Mouse (Mus musculus) liver, embryonic 11.5 days (tissue): ENCODE measurements around the gene Arl13a. TPM values are rescaled to one million over a fixed set of nuclear protein-coding genes. Genes with fewer than 3 reads are reported as not detected.

Source experiments
- ATAC-seq: fragments of 200-750 bp; cut with Nextera tagmentation; replicated peaks from 2 replicates; pipeline ENCODE4 v1.8.0; 2017; ENCODE audit warnings: moderate number of reproducible peaks, mild to moderate bottlenecking, moderate TSS enrichment, moderate library complexity; ENCODE audit not compliant: low FRiP score
- DNase-seq: peaks from one replicate; pipeline ENCODE4 v3.0.0-alpha.2; 2017; ENCODE audit warnings: low spot score
- H3K27ac ChIP-seq: fragments of 300-500 bp; sonication (generic); 2 replicates; pipeline ENCODE4 v1.5.1; 2014; ENCODE audit warnings: mild to moderate bottlenecking, low read depth, low read length, control low read depth
- H3K27me3 ChIP-seq: fragments of 300-500 bp; sonication (generic); replicated peaks from 2 replicates; pipeline ENCODE4 v1.6.1; 2014; ENCODE audit warnings: low read length, mixed read lengths; ENCODE audit not compliant: control insufficient read depth, insufficient read depth
- H3K36me3 ChIP-seq: fragments of 300-500 bp; sonication (generic); 2 replicates; pipeline ENCODE4 v1.6.1; 2014; ENCODE audit warnings: mild to moderate bottlenecking, low read length, moderate library complexity, mixed read lengths; ENCODE audit not compliant: control insufficient read depth, insufficient read depth
- H3K4me1 ChIP-seq: fragments of 300-500 bp; sonication (generic); replicated peaks from 2 replicates; pipeline ENCODE4 v1.6.1; 2014; ENCODE audit warnings: low read length, mixed read lengths; ENCODE audit not compliant: control insufficient read depth, insufficient read depth
- H3K4me2 ChIP-seq: fragments of 300-500 bp; sonication (generic); 2 replicates; pipeline ENCODE4 v1.6.1; 2014; ENCODE audit warnings: mild to moderate bottlenecking, control low read depth, moderate library complexity
- H3K4me3 ChIP-seq: fragments of 300-500 bp; sonication (generic); 2 replicates; pipeline ENCODE4 v1.5.1; 2014; ENCODE audit warnings: low read depth, low read length, control low read depth
- H3K9ac ChIP-seq: fragments of 300-500 bp; sonication (generic); 2 replicates; pipeline ENCODE4 v1.6.1; 2014; ENCODE audit warnings: low read depth, low read length, control low read depth
- H3K9me3 ChIP-seq: fragments of 300-500 bp; sonication (generic); 2 replicates; pipeline ENCODE4 v1.6.1; 2016; ENCODE audit warnings: low read length, inconsistent platforms, mixed read lengths; ENCODE audit not compliant: control insufficient read depth
- WGBS: fragments of 180-500 bp; shearing (Covaris S2); extraction: QIAGEN DNeasy Blood & Tissue Kit; methylation state at CpG from one replicate; pipeline ENCODE4 v1.1.7; 2014; 5-methylcytosine and 5-hydroxymethylcytosine counted together
- polyA plus RNA-seq: library from polyadenylated mRNA; unstranded; fragments of >200 nt; fragmentation: Nextera tagmentation; extraction: Ambion mirVana; gene quantifications from 2 replicates; pipeline ENCODE4 v1.2.1, GENCODE M21; 2014

Arl13a gene
- polyA plus RNA-seq, 1 experiment from 2014 or later = not detected

DNA sequence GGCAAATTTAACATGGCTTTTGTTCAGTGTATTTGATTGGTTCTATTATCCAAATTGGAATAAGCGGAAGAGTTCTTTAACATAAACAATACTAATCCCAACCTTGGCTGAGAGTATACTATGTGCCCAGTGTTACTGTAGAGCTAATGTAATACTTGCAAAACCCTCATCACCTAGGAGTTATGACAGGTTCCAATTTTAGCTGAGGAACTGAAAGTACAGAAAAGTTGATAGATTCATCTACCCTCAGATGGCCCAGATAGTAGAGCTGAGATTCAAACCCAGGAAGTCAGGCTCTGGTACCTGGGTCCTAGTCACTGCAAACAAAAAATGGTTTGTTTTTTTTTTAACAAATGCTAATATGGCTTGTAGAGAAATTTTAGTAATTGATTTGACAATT is 16.7 kb upstream of the Arl13a start:
- ATAC-seq (no peak), DNase-seq (no peak)
- H3K27me3 ChIP-seq = no peaks in the 10 kb centered on the region
- H3K9ac ChIP-seq = no peak overlapping the region
- H3K36me3 ChIP-seq = no peaks in the 10 kb centered on the region
- no peaks in the 10 kb centered on the region for H3K4me1 ChIP-seq
- H3K4me3 ChIP-seq = no peak overlapping the region
- 89% methylated on average over 1 of the region's 1 CpGs for WGBS
- no peak overlapping the region for H3K27ac ChIP-seq
- H3K9me3 ChIP-seq = no peaks in the 10 kb centered on the region
- H3K4me2 ChIP-seq = no peak overlapping the region

DNA sequence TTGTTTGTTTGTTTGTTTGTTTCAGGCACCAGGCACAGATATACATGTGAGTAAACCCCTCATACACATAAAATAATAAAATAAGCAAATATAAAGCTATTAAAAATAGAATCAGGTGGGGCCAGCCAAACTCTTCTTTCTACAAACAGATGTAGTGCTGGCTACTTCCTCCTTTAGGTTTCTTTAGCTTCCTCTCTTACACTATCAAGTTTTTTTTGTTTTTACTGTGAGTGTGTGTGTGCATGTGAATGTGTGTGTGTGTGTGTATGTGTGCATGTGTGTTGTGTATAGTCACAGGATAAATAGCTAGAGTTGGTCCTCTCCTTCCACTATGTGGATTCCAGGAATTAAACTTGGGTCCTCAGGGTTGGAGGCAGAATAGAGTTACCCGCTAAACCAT is 12.6 kb upstream of the Arl13a start:
- WGBS = 81% methylated on average over 1 of the region's 1 CpGs
- H3K4me1 ChIP-seq = no peaks in the 10 kb centered on the region
- no peak overlapping the region for H3K9ac ChIP-seq
- no peak overlapping the region for H3K27ac ChIP-seq
- H3K27me3 ChIP-seq = no peaks in the 10 kb centered on the region
- H3K4me3 ChIP-seq = no peak overlapping the region
- no peak overlapping the region for H3K4me2 ChIP-seq
- ATAC-seq (no peak), DNase-seq (no peak)
- H3K36me3 ChIP-seq = no peaks in the 10 kb centered on the region
- H3K9me3 ChIP-seq = no peaks in the 10 kb centered on the region

DNA sequence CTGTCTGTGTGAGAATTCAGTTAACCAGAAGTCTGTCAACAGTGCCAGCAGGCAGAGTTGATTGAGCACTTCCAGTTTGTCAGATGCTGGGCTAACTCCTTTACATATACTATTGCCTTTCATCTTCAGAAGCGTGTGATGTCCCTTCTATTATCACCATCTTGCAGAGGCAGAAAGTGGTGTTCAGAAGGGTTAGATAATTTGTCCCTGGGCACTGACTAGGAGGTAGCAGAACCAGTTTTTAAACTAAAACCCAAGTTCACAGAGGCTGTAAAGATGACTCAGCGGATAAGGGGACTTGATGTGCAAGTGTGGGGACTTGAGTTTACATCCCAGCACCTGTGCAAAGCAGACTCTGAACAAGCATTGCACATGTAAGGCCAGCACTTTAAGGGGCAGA is 21.2 kb downstream of the Arl13a start:
- WGBS = 64% methylated on average over 2 of the region's 2 CpGs
- Histone ChIP-seq H3K9ac (no peak overlapping the region), H3K4me3 (no peak overlapping the region), H3K27me3 (no peaks in the 10 kb centered on the region), H3K27ac (no peak overlapping the region), H3K4me2 (no peak overlapping the region), H3K9me3 (no peaks in the 10 kb centered on the region), H3K36me3 (no peaks in the 10 kb centered on the region), H3K4me1 (no peaks in the 10 kb centered on the region)
- ATAC-seq (peak; percentile 86), DNase-seq (no peak)

DNA sequence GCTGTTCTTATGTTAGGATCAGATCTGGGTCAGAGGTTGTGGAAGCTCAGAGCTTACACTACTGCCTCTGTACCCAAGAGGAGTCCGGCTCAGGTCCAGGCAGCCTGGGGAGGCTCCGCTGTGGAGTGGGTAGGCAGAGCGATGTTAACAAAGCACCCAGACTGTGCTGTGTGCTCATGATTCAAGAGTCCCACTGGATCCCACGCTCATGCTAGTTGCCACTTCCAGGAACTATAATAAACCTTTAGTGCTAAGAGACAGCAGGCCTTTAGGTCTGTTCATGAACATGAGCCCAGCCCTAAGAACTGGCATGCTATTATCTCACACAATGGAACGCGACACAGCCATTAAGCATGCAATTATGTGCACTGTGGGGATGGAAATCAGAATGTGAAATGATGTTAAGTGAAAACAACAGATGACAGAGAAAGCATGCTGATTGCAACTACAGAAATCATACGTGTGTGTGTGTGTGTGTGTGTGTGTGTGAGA is 23.9 kb downstream of the Arl13a start:
- no peaks in the 10 kb centered on the region for H3K27me3 ChIP-seq
- no peak overlapping the region for H3K4me3 ChIP-seq
- H3K9ac ChIP-seq = no peak overlapping the region
- no peak overlapping the region for H3K27ac ChIP-seq
- no peaks in the 10 kb centered on the region for H3K9me3 ChIP-seq
- WGBS = 88% methylated on average over 7 of the region's 7 CpGs
- H3K4me1 ChIP-seq = no peaks in the 10 kb centered on the region
- H3K4me2 ChIP-seq = no peak overlapping the region
- no peak for DNase-seq
- ATAC-seq = no peak
- no peaks in the 10 kb centered on the region for H3K36me3 ChIP-seq

DNA sequence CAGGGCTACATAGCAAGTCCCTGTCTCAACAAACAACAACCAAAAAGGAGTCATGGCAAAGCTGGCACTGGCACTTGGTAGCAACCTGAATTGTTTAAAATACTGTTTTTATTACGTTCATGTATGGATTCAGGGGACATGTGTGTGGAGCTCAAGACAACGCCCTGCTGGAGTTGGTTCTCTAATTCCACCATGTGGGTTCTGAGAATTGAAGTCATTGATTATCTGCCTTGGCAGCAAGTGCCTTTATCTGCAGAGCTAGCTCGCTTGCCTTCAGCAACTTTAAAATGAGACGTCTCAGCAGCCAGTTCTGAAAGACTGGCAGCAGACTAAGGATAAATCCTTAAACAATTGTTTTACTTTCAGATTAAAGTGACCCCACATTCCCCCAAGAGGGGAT is 30.9 kb downstream of the Arl13a start:
- Histone ChIP-seq H3K36me3 (no peaks in the 10 kb centered on the region), H3K9me3 (no peaks in the 10 kb centered on the region), H3K27me3 (no peaks in the 10 kb centered on the region), H3K27ac (no peak overlapping the region), H3K4me2 (no peak overlapping the region), H3K9ac (no peak overlapping the region), H3K4me3 (no peak overlapping the region), H3K4me1 (no peaks in the 10 kb centered on the region)
- DNase-seq (no peak), ATAC-seq (peak; percentile 73)
- WGBS = 50% methylated on average over 4 of the region's 4 CpGs

DNA sequence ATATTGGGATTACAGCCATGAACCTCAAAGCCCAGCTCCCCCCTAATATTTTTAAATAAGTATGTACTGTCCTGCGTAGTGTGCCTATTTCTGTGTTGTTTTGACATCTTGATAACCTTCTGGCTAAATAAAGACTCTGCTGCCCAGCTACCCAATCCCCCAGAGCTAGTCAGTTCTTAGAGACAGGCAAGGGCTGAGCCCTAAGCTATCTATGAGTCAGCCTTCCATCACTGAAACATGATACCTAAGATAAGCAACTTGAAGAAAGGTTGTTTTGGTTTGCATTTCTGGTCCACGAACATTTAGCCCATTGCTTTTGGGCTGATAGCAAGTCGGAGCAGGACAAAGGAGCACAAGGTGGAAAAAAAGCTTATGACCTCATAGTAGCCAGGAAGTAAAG is 33.3 kb downstream of the Arl13a start:
- Histone ChIP-seq H3K4me2 (no peak overlapping the region), H3K9ac (no peak overlapping the region), H3K4me1 (no peaks in the 10 kb centered on the region), H3K9me3 (no peaks in the 10 kb centered on the region), H3K27ac (no peak overlapping the region), H3K36me3 (no peaks in the 10 kb centered on the region; the same call in 1 of the 2 replicates), H3K27me3 (no peaks in the 10 kb centered on the region), H3K4me3 (no peak overlapping the region)
- no peak for DNase-seq
- ATAC-seq = no peak
- 48% methylated on average over 3 of the region's 3 CpGs for WGBS

DNA sequence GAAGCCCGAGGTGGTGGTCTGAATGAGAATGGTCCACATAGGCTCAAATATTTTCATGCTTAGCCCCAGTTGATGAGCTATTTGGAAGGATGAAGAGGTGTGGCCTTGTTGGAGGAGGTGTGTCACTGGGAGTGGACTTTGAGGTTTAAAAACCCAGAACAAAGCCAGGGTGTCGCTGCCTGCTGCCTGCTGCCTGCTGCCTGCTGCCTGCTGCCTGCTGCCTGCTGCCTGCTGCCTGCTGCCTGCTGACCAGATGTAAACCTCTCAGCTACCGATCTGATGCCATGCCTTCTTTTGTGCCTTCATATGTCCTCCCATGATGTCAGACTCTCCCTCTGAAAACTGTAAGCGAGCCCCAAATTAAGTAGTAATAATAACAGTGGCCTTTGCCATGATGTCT is 34.6 kb downstream of the Arl13a start, which contains the start of gene Nox1:
Nox1 (minus strand) TSS at position 101 of the 400 bp plus-strand sequence.
- ATAC-seq (no peak), DNase-seq (no peak)
- H3K4me1 ChIP-seq = no peaks in the 10 kb centered on the region
- H3K9ac ChIP-seq = no peak within 1 kb of the TSS
- H3K4me3 ChIP-seq = no peak within 1 kb of the TSS
- no peaks in the 10 kb centered on the region; the same call in 1 of the 2 replicates for H3K36me3 ChIP-seq
- no peak within 1 kb of the TSS for H3K27ac ChIP-seq
- H3K4me2 ChIP-seq = no peak within 1 kb of the TSS
- no peaks in the 10 kb centered on the region for H3K27me3 ChIP-seq
- no peaks in the 10 kb centered on the region for H3K9me3 ChIP-seq
- WGBS = 86% methylated on average over 4 of the region's 4 CpGs

DNA sequence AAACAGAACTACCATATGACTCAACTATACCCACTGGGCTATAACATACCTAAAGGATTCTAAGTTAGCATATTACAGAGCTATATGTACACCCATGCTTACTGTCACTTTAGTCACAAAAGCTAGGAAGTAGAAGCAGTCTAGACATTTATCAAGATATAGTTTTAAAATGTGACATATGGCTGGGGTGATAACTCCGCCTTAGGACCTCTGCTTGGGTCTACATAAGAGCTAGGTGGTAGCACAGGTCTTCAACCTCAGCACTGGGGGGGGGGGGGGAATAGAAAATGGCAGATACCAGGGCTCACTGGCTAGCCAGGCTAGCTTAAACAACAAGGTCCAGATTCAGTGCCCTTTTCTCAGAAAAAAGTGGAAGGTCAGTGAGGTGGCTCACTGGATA is 45.7 kb downstream of the Arl13a start:
- no peak overlapping the region for H3K4me2 ChIP-seq
- WGBS = 70% methylated on average over 1 of the region's 1 CpGs
- no peak for DNase-seq
- no peak overlapping the region for H3K27ac ChIP-seq
- no peaks in the 10 kb centered on the region for H3K9me3 ChIP-seq
- no peak overlapping the region for H3K9ac ChIP-seq
- no peaks in the 10 kb centered on the region for H3K4me1 ChIP-seq
- no peak overlapping the region for H3K4me3 ChIP-seq
- peaks cover 2% of the 10 kb centered on the region; the same call in 1 of the 2 replicates for H3K36me3 ChIP-seq
- H3K27me3 ChIP-seq = no peaks in the 10 kb centered on the region
- ATAC-seq = no peak; the same call in 1 of the 2 replicates

DNA sequence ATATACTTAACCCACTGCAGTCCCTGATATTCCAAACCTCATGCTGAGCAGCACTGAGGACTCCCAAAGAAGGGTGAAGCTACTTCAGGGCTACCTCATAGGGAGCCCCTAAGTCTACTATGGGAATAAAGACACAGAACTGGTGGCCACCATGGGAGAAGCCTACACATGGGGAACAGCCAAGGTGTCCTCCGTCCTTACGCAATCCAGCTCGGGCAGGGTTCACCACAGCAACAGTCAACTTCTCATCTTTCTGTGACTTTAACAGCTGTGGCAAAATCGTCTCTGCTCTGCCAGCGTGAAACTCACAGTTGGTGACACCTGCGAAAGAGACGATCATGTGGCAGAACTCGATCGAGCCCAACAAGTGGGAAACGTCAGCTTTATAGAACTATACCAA is 51.0 kb downstream of the Arl13a start:
- ATAC-seq (no peak), DNase-seq (no peak)
- H3K4me2 ChIP-seq = no peak overlapping the region
- H3K9me3 ChIP-seq = no peaks in the 10 kb centered on the region
- H3K36me3 ChIP-seq = peaks cover 3% of the 10 kb centered on the region; the same call in 1 of the 2 replicates
- no peaks in the 10 kb centered on the region for H3K27me3 ChIP-seq
- WGBS = 90% methylated on average over 10 of the region's 10 CpGs
- no peaks in the 10 kb centered on the region for H3K4me1 ChIP-seq
- no peak overlapping the region for H3K4me3 ChIP-seq
- no peak overlapping the region for H3K27ac ChIP-seq
- H3K9ac ChIP-seq = no peak overlapping the region
